Mouse (Mus musculus) MEL (cell line): ENCODE measurements around the gene Mcub. TPM values are rescaled to one million over a fixed set of nuclear protein-coding genes. Genes with fewer than 3 reads are reported as not detected.

Experiments
- DNase-seq: peaks from one replicate; pipeline ENCODE4 v3.0.0; 2011; ENCODE audit warnings: low read depth, low spot score
- H3K27ac ChIP-seq: 2 replicates; pipeline ENCODE4 v1.5.1; 2012; ENCODE audit warnings: low read depth, mild to moderate bottlenecking, control low read depth, low read length, moderate library complexity; ENCODE audit not compliant: control insufficient read depth
- H3K27me3 ChIP-seq, 2 experiments: fragments of 150-350 bp in 1 of 2; sonication (generic) in 1 of 2; 2 replicates each; pipeline ENCODE4 v1.6.1; 2012; ENCODE audit warnings: low read length in 2 of 2, mild to moderate bottlenecking in 2 of 2, improper control_type of control experiment in 1 of 2, moderate library complexity in 1 of 2; ENCODE audit not compliant: insufficient read depth in 2 of 2, control insufficient read depth in 1 of 2
- H3K36me3 ChIP-seq, 2 experiments: 2 replicates each; pipeline ENCODE4 v1.6.1; 2012 to 2014; ENCODE audit warnings: low read length in 2 of 2, improper control_type of control experiment in 1 of 2, inconsistent platforms in 1 of 2, mild to moderate bottlenecking in 1 of 2; ENCODE audit not compliant: insufficient read depth in 2 of 2, control insufficient read depth in 1 of 2
- H3K4me1 ChIP-seq, 2 experiments: fragments of 150-350 bp in 1 of 2; sonication (generic) in 1 of 2; 2 replicates each; pipeline ENCODE4 v1.6.1; 2012; ENCODE audit warnings: low read length in 2 of 2, improper control_type of control experiment in 1 of 2, mild to moderate bottlenecking in 1 of 2; ENCODE audit not compliant: insufficient read depth in 2 of 2, control insufficient read depth in 1 of 2
- H3K4me3 ChIP-seq, 2 experiments: fragments of 150-350 bp in 1 of 2; sonication (generic) in 1 of 2; 2 replicates each; pipeline ENCODE4 v1.5.1; 2012; ENCODE audit warnings: low read depth in 2 of 2, low read length in 2 of 2, mild to moderate bottlenecking in 2 of 2, moderate library complexity in 2 of 2, control low read depth in 1 of 2, improper control_type of control experiment in 1 of 2; ENCODE audit not compliant: control insufficient read depth in 1 of 2, insufficient read depth in 1 of 2
- H3K79me2 ChIP-seq: 2 replicates; pipeline ENCODE4 v1.6.1; 2012; ENCODE audit warnings: mild to moderate bottlenecking, low read length, moderate library complexity; ENCODE audit not compliant: control insufficient read depth, poor library complexity, insufficient read depth
- H3K9ac ChIP-seq: 2 replicates; pipeline ENCODE4 v1.6.1; 2012; ENCODE audit warnings: low read depth, mild to moderate bottlenecking, control low read depth, low read length, moderate library complexity; ENCODE audit not compliant: control insufficient read depth, poor library complexity, severe bottlenecking
- H3K9me3 ChIP-seq: fragments of 150-350 bp; sonication (generic); replicated peaks from 2 replicates; pipeline ENCODE4 v1.6.1; 2012; ENCODE audit warnings: mild to moderate bottlenecking, low read length, improper control_type of control experiment, moderate library complexity; ENCODE audit not compliant: insufficient read depth
- BHLHE40 ChIP-seq: IDR thresholded peaks from 2 replicates; pipeline ENCODE4 v1.6.1; 2012; ENCODE audit warnings: low read depth, mild to moderate bottlenecking, inconsistent platforms, low read length, improper control_type of control experiment, borderline replicate concordance
- CHD1 ChIP-seq: IDR thresholded peaks from 2 replicates; pipeline ENCODE4 v1.6.1; 2012; ENCODE audit warnings: low read depth, mild to moderate bottlenecking, inconsistent platforms, low read length, improper control_type of control experiment
- CHD2 ChIP-seq: IDR thresholded peaks from 2 replicates; pipeline ENCODE4 v1.6.1; 2011; ENCODE audit warnings: low read length, improper control_type of control experiment
- E2F4 ChIP-seq: IDR thresholded peaks from 2 replicates; pipeline ENCODE4 v1.6.1; 2011; ENCODE audit warnings: low read depth, low read length, improper control_type of control experiment, borderline replicate concordance
- ELF1 ChIP-seq: IDR thresholded peaks from 2 replicates; pipeline ENCODE4 v1.6.1; 2014; ENCODE audit warnings: low read depth, mild to moderate bottlenecking, inconsistent platforms, low read length, improper control_type of control experiment, moderate library complexity
- EP300 ChIP-seq, 2 experiments: IDR thresholded peaks; 2 replicates each; pipeline ENCODE4 v1.6.1; 2011; ENCODE audit warnings: improper control_type of control experiment in 2 of 2, low read length in 2 of 2, low read depth in 1 of 2, mild to moderate bottlenecking in 1 of 2
- ETS1 ChIP-seq: IDR thresholded peaks from 2 replicates; pipeline ENCODE4 v1.6.1; 2012; ENCODE audit warnings: low read depth, mild to moderate bottlenecking, inconsistent platforms, low read length, improper control_type of control experiment, moderate library complexity
- GATA1 ChIP-seq: IDR thresholded peaks from 2 replicates; pipeline ENCODE4 v1.6.1; 2011; ENCODE audit warnings: low read depth, low read length, improper control_type of control experiment
- HCFC1 ChIP-seq: IDR thresholded peaks from 2 replicates; pipeline ENCODE4 v1.6.1; 2012; ENCODE audit warnings: low read depth, mild to moderate bottlenecking, inconsistent platforms, low read length, improper control_type of control experiment, moderate library complexity
- JUND ChIP-seq: IDR thresholded peaks from 2 replicates; pipeline ENCODE4 v1.6.1; 2011; ENCODE audit warnings: low read depth, mild to moderate bottlenecking, improper control_type of control experiment, low read length
- KAT2A ChIP-seq: conservative IDR thresholded peaks from 2 replicates; pipeline ENCODE4 v1.6.1; 2012; ENCODE audit warnings: low read depth, low read length, improper control_type of control experiment, inconsistent platforms
- MAFK ChIP-seq: IDR thresholded peaks from 2 replicates; pipeline ENCODE4 v1.6.1; 2011; ENCODE audit warnings: low read depth, mild to moderate bottlenecking, low read length, improper control_type of control experiment, borderline replicate concordance
- MAX ChIP-seq: IDR thresholded peaks from 2 replicates; pipeline ENCODE4 v1.6.1; 2011; ENCODE audit warnings: low read length, improper control_type of control experiment
- MAZ ChIP-seq: IDR thresholded peaks from 2 replicates; pipeline ENCODE4 v1.6.1; 2012; ENCODE audit warnings: low read depth, mild to moderate bottlenecking, inconsistent platforms, low read length, improper control_type of control experiment
- MEF2A ChIP-seq: IDR thresholded peaks from 2 replicates; pipeline ENCODE4 v1.6.1; 2014; ENCODE audit warnings: low read depth, mild to moderate bottlenecking, inconsistent platforms, low read length, improper control_type of control experiment; ENCODE audit not compliant: poor library complexity, insufficient replicate concordance, severe bottlenecking; ENCODE audit errors: extremely low read depth
- MYC ChIP-seq: IDR thresholded peaks from 2 replicates; pipeline ENCODE4 v1.6.1; 2011; ENCODE audit warnings: low read depth, mild to moderate bottlenecking, low read length, improper control_type of control experiment, moderate library complexity
- NRF1 ChIP-seq: IDR thresholded peaks from 2 replicates; pipeline ENCODE4 v1.6.1; 2014; ENCODE audit warnings: low read depth, mild to moderate bottlenecking, inconsistent platforms, low read length, improper control_type of control experiment, moderate library complexity; ENCODE audit not compliant: poor library complexity, insufficient read depth, severe bottlenecking
- POLR2A ChIP-seq, 2 experiments: IDR thresholded peaks; 2 replicates each; pipeline ENCODE4 v1.6.1; 2011 to 2012; ENCODE audit warnings: low read length in 2 of 2, mild to moderate bottlenecking in 2 of 2, control low read depth in 1 of 2, improper control_type of control experiment in 1 of 2, low read depth in 1 of 2, moderate library complexity in 1 of 2; ENCODE audit not compliant: control insufficient read depth in 1 of 2, insufficient read depth in 1 of 2, poor library complexity in 1 of 2
- POLR2AphosphoS2 ChIP-seq: IDR thresholded peaks from 2 replicates; pipeline ENCODE4 v1.6.1; 2011; ENCODE audit warnings: low read length, improper control_type of control experiment
- POLR2AphosphoS5 ChIP-seq: IDR thresholded peaks from 2 replicates; pipeline ENCODE4 v1.6.1; 2012; ENCODE audit warnings: low read depth, borderline replicate concordance, mild to moderate bottlenecking, inconsistent platforms, low read length, moderate library complexity, mixed read lengths
- RAD21 ChIP-seq: IDR thresholded peaks from 2 replicates; pipeline ENCODE4 v1.6.1; 2011; ENCODE audit warnings: mild to moderate bottlenecking, low read depth, low read length, improper control_type of control experiment
- RCOR1 ChIP-seq: IDR thresholded peaks from 2 replicates; pipeline ENCODE4 v1.6.1; 2012; ENCODE audit warnings: low read depth, mild to moderate bottlenecking, inconsistent platforms, low read length, improper control_type of control experiment
- SIN3A ChIP-seq: IDR thresholded peaks from 2 replicates; pipeline ENCODE4 v1.6.1; 2012; ENCODE audit warnings: low read length, improper control_type of control experiment, inconsistent platforms
- SMC3 ChIP-seq: IDR thresholded peaks from 2 replicates; pipeline ENCODE4 v1.6.1; 2011; ENCODE audit warnings: low read depth, low read length, improper control_type of control experiment
- TBP ChIP-seq: IDR thresholded peaks from 2 replicates; pipeline ENCODE4 v1.8.0; 2011; ENCODE audit warnings: low read depth, low read length, improper control_type of control experiment
- TCF12 ChIP-seq: IDR thresholded peaks from 2 replicates; pipeline ENCODE4 v1.6.1; 2014; ENCODE audit warnings: low read depth, mild to moderate bottlenecking, inconsistent platforms, low read length, improper control_type of control experiment, moderate library complexity
- UBTF ChIP-seq: IDR thresholded peaks from 2 replicates; pipeline ENCODE4 v1.6.1; 2012; ENCODE audit warnings: low read depth, mild to moderate bottlenecking, inconsistent platforms, low read length, improper control_type of control experiment, moderate library complexity, borderline replicate concordance; ENCODE audit not compliant: insufficient read depth
- USF2 ChIP-seq, 2 experiments: IDR thresholded peaks; 2 replicates each; pipeline ENCODE4 v1.6.1; 2011 to 2012; ENCODE audit warnings: improper control_type of control experiment in 2 of 2, low read length in 2 of 2, borderline replicate concordance in 1 of 2, inconsistent platforms in 1 of 2, low read depth in 1 of 2, mild to moderate bottlenecking in 1 of 2; ENCODE audit not compliant: insufficient read depth in 1 of 2
- ZMIZ1 ChIP-seq: IDR thresholded peaks from 2 replicates; pipeline ENCODE4 v1.6.1; 2012; ENCODE audit warnings: low read depth, mild to moderate bottlenecking, inconsistent platforms, low read length, improper control_type of control experiment, moderate library complexity
- ZNF384 ChIP-seq: IDR thresholded peaks from 2 replicates; pipeline ENCODE4 v1.6.1; 2012; ENCODE audit warnings: low read depth, mild to moderate bottlenecking, inconsistent platforms, low read length, improper control_type of control experiment
- polyA plus RNA-seq, 2 experiments: library from polyadenylated mRNA; stranded (reverse) in 1 of 2; unstranded in 1 of 2; fragments of >175 nt in 1 of 2; fragments of >200 nt in 1 of 2; gene quantifications; 2 replicates each; pipeline versions ENCODE4 v1.2.1 to v1.2.4; 2012; ENCODE audit warnings: low replicate concordance in 2 of 2, low read depth in 1 of 2; ENCODE audit not compliant: insufficient read length in 2 of 2, insufficient read depth in 1 of 2, missing spikeins in 1 of 2
- total RNA-seq: library from RNA; depleted of rRNA; stranded (reverse); fragments of 300-350 nt; gene quantifications from 2 replicates; pipeline ENCODE4 v1.2.3, GENCODE M21; 2012

Gene Mcub
- total and polyA plus RNA-seq, 3 experiments, result not detected

DNA sequence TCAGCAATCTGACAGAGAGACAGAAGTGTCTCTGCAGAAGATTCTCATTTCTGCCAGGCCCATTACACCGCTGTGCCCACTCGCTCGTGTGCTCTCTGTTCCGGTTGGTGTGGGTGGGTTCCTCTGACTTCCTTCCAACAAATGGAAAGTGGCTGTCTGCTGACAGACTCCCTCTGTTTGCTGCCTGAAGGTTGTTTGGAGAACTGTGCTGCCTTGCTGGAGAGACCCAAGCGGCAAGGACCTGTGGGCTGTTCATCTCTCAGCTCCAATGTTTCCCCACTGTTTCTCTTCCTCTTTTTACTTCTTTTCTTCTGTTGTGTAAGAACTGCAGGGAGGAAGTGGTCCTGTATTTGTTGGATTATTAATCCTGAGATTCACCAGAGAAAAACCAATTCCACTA lies 21.6 kb downstream of the Mcub start:
- DNase-seq, result peak; percentile 17
- Histone ChIP-seq H3K9ac (no peak overlapping the region), H3K4me1 (peaks cover 4 to 12% of the 10 kb centered on the region in 2 experiments; a peak in 2 of 4 replicates), H3K27me3 (0 out of 4 replicates have a peak, but pooled peaks cover 0 to 1% of the 10 kb centered on the region in 2 experiments), H3K36me3 (peaks cover 0 to 9% of the 10 kb centered on the region in 2 experiments; a peak in 2 of 4 replicates), H3K27ac (no peak overlapping the region), H3K4me3 (no peak overlapping the region), H3K9me3 (no peaks in the 10 kb centered on the region), H3K79me2 (no peaks in the 10 kb centered on the region)
- no peak for TF ChIP-seq POLR2A (IDR thresholded peaks at IDR 0.05; ENCODE audit: control insufficient read depth in 1 of 2, insufficient read depth in 1 of 2, low read depth in 1 of 2, low read length in 2 of 2, poor library complexity in 1 of 2)
- TF ChIP-seq ZNF384, result no peak
- TF ChIP-seq ZMIZ1, result no peak
- no peak for TF ChIP-seq EP300 (IDR thresholded peaks at IDR 0.05; ENCODE audit: low read depth in 1 of 2, low read length in 2 of 2)
- no peak for TF ChIP-seq SMC3
- no peak for TF ChIP-seq MYC
- TF ChIP-seq E2F4, result no peak
- TF ChIP-seq RCOR1, result no peak
- no peak for TF ChIP-seq MAX
- no peak for TF ChIP-seq USF2 (IDR thresholded peaks at IDR 0.05; ENCODE audit: borderline replicate concordance in 1 of 2, insufficient read depth in 1 of 2, low read depth in 1 of 2, low read length in 2 of 2)
- TF ChIP-seq JUND, result no peak
- no peak for TF ChIP-seq ETS1
- no peak for TF ChIP-seq CHD1
- TF ChIP-seq NRF1, result no peak
- TF ChIP-seq KAT2A, result no peak
- TF ChIP-seq MAFK, result no peak
- TF ChIP-seq ELF1, result no peak
- no peak for TF ChIP-seq HCFC1
- no peak for TF ChIP-seq TBP

DNA sequence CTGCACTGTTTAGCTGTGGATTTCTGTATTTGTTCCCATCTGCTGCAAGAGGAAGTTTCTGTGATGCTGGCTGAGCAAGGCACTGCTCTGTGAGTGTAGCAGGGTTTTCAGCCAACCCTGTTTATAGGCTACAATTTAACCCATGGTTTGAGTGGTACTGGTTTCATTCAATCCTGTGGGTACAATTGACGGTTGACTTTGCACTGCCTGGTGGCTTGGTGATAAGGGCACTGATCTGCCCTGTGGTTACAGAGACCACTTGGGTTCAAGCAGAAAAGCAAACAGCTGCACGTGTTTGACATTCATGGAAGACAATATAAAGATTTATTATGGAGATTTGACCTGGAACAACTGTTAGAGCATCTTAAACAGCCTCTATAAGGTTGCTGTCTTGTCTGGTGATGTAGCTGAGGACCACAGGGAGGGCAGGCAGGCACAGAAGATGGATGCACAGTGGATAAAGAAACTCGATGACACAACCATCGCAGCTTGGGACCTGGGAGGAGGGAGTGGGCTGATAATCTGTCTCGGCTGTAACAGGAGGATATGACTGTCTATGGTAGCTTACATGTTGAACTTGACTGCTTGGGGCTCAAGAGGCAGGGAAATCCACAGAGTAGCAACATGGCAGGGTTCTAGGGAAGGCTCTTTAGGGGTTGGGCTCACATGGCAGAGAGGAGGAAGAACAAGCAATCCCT lies 23.6 kb downstream of the Mcub start:
- H3K9me3 ChIP-seq, result no peaks in the 10 kb centered on the region
- peaks cover 0 to 9% of the 10 kb centered on the region in 2 experiments; a peak in 2 of 4 replicates for H3K36me3 ChIP-seq
- DNase-seq, result peak; percentile 52
- 0 out of 4 replicates have a peak, but pooled peaks cover 0 to 1% of the 10 kb centered on the region in 2 experiments for H3K27me3 ChIP-seq
- peaks cover 4 to 12% of the 10 kb centered on the region in 2 experiments; a peak in 2 of 4 replicates for H3K4me1 ChIP-seq
- H3K27ac ChIP-seq, result no peak overlapping the region
- no peak overlapping the region for H3K4me3 ChIP-seq
- H3K79me2 ChIP-seq, result no peaks in the 10 kb centered on the region
- no peak overlapping the region for H3K9ac ChIP-seq
- TF ChIP-seq ETS1 (no peak), MEF2A (no peak), MAZ (no peak), POLR2AphosphoS2 (no peak), POLR2AphosphoS5 (no peak), ELF1 (no peak), GATA1 (0 out of 2 replicates have a peak, but pooled peaks have one; percentile 26), UBTF (no peak), CHD2 (no peak), SIN3A (peak; percentile 42; the same call in 1 of the 2 replicates), RCOR1 (peak; percentile 90), TCF12 (peak; percentile 64), ZNF384 (no peak), NRF1 (no peak), SMC3 (no peak), BHLHE40 (peak; percentile 91), CHD1 (no peak), RAD21 (no peak)
